Mouse (Mus musculus) layer of hippocampus, postnatal 25 days (tissue): Measurements from ENCODE around the gene Slc38a10. TPM values are rescaled to one million over a fixed set of nuclear protein-coding genes. Genes with fewer than 3 reads are reported as not detected.

ENCODE experiments used
- DNase-seq, 2 experiments: peaks; one replicate each; pipeline ENCODE4 v3.0.0; 2022; ENCODE audit warnings: mixed read lengths in 2 of 2, low spot score in 1 of 2; ENCODE audit errors: extremely low spot score in 1 of 2
- total RNA-seq, 2 experiments: library from RNA; stranded (reverse); gene quantifications; 2 replicates each; pipeline ENCODE4 v1.2.3; 2021

Gene Slc38a10
- total RNA-seq, 2 experiments from 2014 or later: 85.3 to 88.5 TPM

- no peak for DNase-seq
Measured at GRCm38 (mm10) chr11:120181379-120181778, 30.2 kb upstream of the Slc38a10 start.

GRCm38 (mm10) chr11:120179374-120179773, 28.2 kb upstream of the Slc38a10 start:
- DNase-seq: peak in 1 of 2 experiments; percentile 41

GRCm38 (mm10) chr11:120175948-120176347, 24.8 kb upstream of the Slc38a10 start:
- no peak for DNase-seq

GRCm38 (mm10) chr11:120173213-120173612, 22.1 kb upstream of the Slc38a10 start:
- DNase-seq: no peak

- DNase-seq: no peak
Measured at GRCm38 (mm10) chr11:120171168-120171567, 20.0 kb upstream of the Slc38a10 start.

- DNase-seq: peak; percentile 54 to 77
Measured at GRCm38 (mm10) chr11:120169208-120169992, 18.3 kb upstream of the Slc38a10 start.

- no peak for DNase-seq
Measured at GRCm38 (mm10) chr11:120168516-120168915, 17.4 kb upstream of the Slc38a10 start.

- no peak for DNase-seq
Measured at GRCm38 (mm10) chr11:120167921-120168356, 16.8 kb upstream of the Slc38a10 start.

- no peak for DNase-seq
Measured at GRCm38 (mm10) chr11:120167059-120167458, 15.9 kb upstream of the Slc38a10 start.

- DNase-seq: no peak
Measured at GRCm38 (mm10) chr11:120164471-120165261, 13.5 kb upstream of the Slc38a10 start.

- DNase-seq: no peak
Measured at GRCm38 (mm10) chr11:120164028-120164427, 12.9 kb upstream of the Slc38a10 start.

GRCm38 (mm10) chr11:120163207-120163606, 12.1 kb upstream of the Slc38a10 start:
- DNase-seq: no peak

GRCm38 (mm10) chr11:120161245-120161644, 10.1 kb upstream of the Slc38a10 start:
- DNase-seq: no peak

GRCm38 (mm10) chr11:120160478-120160877, 9.3 kb upstream of the Slc38a10 start:
- DNase-seq: no peak

GRCm38 (mm10) chr11:120159653-120160052, 8.5 kb upstream of the Slc38a10 start:
- DNase-seq: no peak

GRCm38 (mm10) chr11:120158828-120159227, 7.7 kb upstream of the Slc38a10 start:
- DNase-seq: no peak

- peak; percentile 20 to 27 for DNase-seq
Measured at GRCm38 (mm10) chr11:120150440-120151112, 570 bp downstream of the Slc38a10 start.

GRCm38 (mm10) chr11:120149510-120150200, 1.5 kb downstream of the Slc38a10 start:
- DNase-seq: no peak

GRCm38 (mm10) chr11:120148201-120148855, 2.8 kb downstream of the Slc38a10 start:
- no peak for DNase-seq
